Mouse (Mus musculus) ES-E14 (cell line): ENCODE results near the gene Smarcd1.

Experiments used
- CHD2 ChIP-seq: IDR thresholded peaks from 2 replicates; pipeline ENCODE4 v1.6.1; 2014; ENCODE audit warnings: mild to moderate bottlenecking, low read depth, low read length, inconsistent platforms
- HCFC1 ChIP-seq: IDR thresholded peaks from 2 replicates; pipeline ENCODE4 v1.6.1; 2012; ENCODE audit warnings: low read length, inconsistent platforms, borderline replicate concordance; ENCODE audit not compliant: insufficient read depth
- MAFK ChIP-seq: IDR thresholded peaks from 2 replicates; pipeline ENCODE4 v1.6.1; 2014; ENCODE audit warnings: mild to moderate bottlenecking, low read depth, low read length, inconsistent platforms; ENCODE audit not compliant: insufficient read depth
- ZC3H11A ChIP-seq: IDR thresholded peaks from 2 replicates; pipeline ENCODE4 v1.6.1; 2012; ENCODE audit warnings: low read depth, mild to moderate bottlenecking, inconsistent platforms, low read length, borderline replicate concordance
- ZNF384 ChIP-seq: IDR thresholded peaks from 2 replicates; pipeline ENCODE4 v1.6.1; 2012; ENCODE audit warnings: low read depth, low read length, inconsistent platforms

DNA sequence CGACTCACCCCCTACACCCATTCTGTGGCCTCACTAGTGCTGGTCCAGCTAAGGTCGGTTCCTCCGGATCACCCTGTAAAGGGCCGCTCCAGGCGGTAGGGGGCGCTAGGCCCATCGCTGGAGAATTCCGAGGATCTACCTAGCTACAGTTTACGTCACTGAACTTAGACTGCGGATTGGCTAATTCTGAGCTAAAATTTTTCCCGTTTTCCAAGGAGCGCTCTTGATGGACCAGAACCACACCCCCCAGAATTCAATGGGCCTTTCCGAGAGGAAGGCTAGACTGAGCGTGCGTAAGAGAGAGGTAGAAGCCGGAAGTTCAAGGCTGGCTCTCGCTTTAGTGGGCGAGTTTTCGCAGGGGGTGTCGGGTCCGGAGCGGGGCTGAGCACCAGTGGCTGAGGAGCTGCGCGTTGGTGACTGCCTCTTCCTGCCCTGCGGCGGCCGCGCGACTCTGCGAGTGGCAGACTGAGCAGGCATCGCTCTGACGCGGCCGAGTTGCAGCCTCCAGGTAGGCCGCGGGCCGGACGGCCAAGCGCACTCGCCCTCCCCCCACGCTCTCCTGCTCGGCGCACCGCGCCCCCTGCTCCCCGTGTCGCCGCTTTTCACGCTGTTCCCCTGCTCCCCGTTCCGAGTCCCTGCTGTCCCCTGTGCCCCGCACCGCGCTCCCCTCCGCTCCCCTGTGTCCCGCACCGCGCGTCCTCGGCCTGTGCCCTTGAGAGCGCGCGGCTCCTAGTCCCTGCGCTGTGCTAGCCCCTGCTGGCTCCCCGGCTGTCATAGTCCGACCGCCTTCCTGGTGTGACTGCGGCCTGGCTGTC lies 23.6 kb downstream of the Smarcd1 start, which contains the start of gene Cox14:
- no peak for TF ChIP-seq MAFK
- TF ChIP-seq CHD2: peak; percentile 98
- no peak for TF ChIP-seq ZC3H11A
- no peak for TF ChIP-seq ZNF384
- peak; percentile 89 for TF ChIP-seq HCFC1
